Mouse (Mus musculus) Patski (cell line): ENCODE measurements around the gene Tspyl4. TPM values are rescaled to one million over a fixed set of nuclear protein-coding genes. Genes with fewer than 3 reads are reported as not detected.
"Not testable (repeated sequence)": the region's sequence is repeated elsewhere in the genome, so short reads cannot be mapped to it uniquely, and the experiment has no call there.

ENCODE experiments used
- ATAC-seq: fragments of 100-300 bp; one replicate; pipeline ENCODE4 v1.8.0; 2021
- CTCF ChIA-PET: fragments of 350-600 bp; sonication (Branson Sonifier 250); formaldehyde crosslinking; loops from one replicate; lab custom pipeline; 2022; ENCODE audit warnings: inconsistent platforms; lab: Charles Lee
- POLR2A ChIA-PET: fragments of 350-600 bp; sonication (Branson Sonifier 250); formaldehyde crosslinking; loops from one replicate; lab custom pipeline; 2022; ENCODE audit warnings: antibody characterized with exemption, inconsistent platforms; lab: Charles Lee
- DNase-seq: peaks from one replicate; pipeline ENCODE4 v3.0.0-alpha.2; 2011; ENCODE audit warnings: low read depth, low spot score
- H3K27me3 ChIP-seq: fragments of 371-371 bp; one replicate; pipeline ENCODE4 v1.5.1; 2021
- CTCF ChIP-seq: fragments of 100-300 bp; IDR thresholded peaks from one replicate; pipeline ENCODE4 v1.5.1; 2021
- in situ Hi-C: fragments of 300-500 bp; cut with MboI; formaldehyde crosslinking; loops from 3 replicates; pipeline ENCODE4 v1.11.1; 2018; ENCODE audit warnings: low pct_unique_long_range_greater_than_20kb, mixed read lengths
- polyA plus RNA-seq: library from polyadenylated mRNA; unstranded; gene quantifications from one replicate; pipeline ENCODE4 v1.2.3, GENCODE M21; 2021

Tspyl4 gene
- 11.5 TPM for polyA plus RNA-seq

DNA sequence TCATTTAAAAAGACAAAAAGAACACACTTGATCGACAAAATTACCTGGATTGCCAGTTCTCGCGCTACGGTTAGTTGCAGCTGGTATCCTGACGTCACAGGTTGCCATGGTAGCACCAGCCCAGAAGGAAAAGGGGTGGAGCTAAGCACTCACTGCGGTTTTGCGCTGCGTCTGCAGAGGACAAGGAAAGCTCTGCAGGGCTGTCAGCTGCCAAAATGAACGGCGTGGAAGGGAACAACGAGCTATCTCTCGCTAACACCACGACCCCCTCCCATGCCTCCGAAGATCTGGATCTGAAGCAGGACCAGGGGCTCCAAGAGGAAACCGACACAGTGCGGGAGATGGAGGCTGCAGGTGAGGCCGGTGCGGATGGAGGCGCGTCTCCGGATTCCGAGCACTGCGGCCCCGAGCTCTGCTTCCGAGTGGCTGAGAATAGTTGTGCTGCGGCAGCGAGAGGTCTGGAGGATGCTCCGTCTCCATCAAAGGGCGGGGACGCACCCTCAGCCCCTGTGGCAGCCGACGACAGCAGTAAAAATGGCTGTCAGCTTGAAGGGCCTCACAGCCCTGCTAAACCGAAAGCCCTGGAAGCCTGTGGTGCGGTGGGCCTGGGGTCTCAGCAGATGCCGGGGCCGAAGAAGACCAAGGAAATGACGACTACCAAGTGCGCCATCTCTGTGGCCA is at the start of gene Tspyl4:
Gene Tspyl4 (plus strand): TSS at position 144 of the 681 bp plus-strand sequence.
- in situ Hi-C loops, result no loop called here
- TF ChIP-seq CTCF, result no peak
- H3K27me3 ChIP-seq, result no peaks in the 10 kb centered on the region
- ChIA-PET POLR2A (interaction anchor here (1.4 kb wide), 1 partner anchor 10 kb away, joined by 6 read pairs; no protein-coding TSS in a partner anchor), CTCF (interaction anchor here (0.9 to 1.6 kb wide), 5 partner anchors 20 to 263 kb away, joined by 3 to 4 read pairs (median 3); no protein-coding TSS in a partner anchor)
- ATAC-seq (peak; percentile 94), DNase-seq (peak; percentile 79)

DNA sequence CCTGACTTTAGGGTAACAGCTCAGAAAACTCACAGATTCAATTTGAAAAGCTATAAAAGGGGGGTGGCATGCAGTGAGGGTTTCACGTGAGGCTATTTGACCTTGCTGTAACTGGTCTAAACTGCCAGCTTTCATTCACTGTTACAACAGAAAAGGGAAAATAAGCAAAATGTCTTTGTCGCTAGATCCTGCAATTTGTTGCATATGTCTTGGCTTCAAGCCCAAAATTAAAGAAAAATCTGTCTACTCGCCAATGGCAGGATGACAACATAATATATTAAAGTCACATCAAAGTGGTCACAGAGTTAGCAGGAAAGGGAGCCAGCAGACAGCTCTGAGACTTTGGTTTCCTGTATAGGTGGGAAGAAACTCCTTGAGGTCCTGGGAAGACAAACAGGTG is 49.5 kb upstream of the Tspyl4 start:
- no peak for ATAC-seq
- CTCF ChIA-PET, result interaction anchor here (1.5 kb wide), 1 partner anchor 9 kb away, joined by 4 read pairs; no protein-coding TSS in a partner anchor
- in situ Hi-C loops, result no loop called here
- peaks cover 6% of the 10 kb centered on the region for H3K27me3 ChIP-seq
- no peak for DNase-seq
- POLR2A ChIA-PET, result no interaction called here
- TF ChIP-seq CTCF, result no peak

DNA sequence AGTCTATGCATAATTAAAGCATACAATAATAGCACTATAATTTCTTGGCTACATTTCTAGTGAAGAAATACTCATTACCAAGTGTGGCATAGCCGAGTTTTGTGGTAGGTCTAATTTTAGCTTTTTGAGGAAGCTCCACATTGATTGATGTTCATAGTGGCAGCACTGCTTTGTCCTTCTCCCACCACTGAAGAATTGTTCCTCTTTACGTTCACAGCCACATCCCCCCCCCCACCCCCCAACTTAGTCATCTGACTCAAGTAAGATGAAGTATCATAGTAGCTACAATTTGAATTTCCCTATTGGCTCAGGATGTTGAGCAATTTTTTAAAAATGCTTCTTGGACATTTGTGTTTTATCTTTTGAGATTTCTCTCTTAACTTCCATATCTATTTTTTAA is 47.6 kb upstream of the Tspyl4 start:
- POLR2A ChIA-PET, result no interaction called here
- TF ChIP-seq CTCF, result no peak
- peaks cover 6% of the 10 kb centered on the region for H3K27me3 ChIP-seq
- DNase-seq (no peak), ATAC-seq (no peak)
- in situ Hi-C loops, result no loop called here
- CTCF ChIA-PET, result interaction anchor here (1.1 kb wide), 1 partner anchor 17 kb away, joined by 3 read pairs; no protein-coding TSS in a partner anchor

DNA sequence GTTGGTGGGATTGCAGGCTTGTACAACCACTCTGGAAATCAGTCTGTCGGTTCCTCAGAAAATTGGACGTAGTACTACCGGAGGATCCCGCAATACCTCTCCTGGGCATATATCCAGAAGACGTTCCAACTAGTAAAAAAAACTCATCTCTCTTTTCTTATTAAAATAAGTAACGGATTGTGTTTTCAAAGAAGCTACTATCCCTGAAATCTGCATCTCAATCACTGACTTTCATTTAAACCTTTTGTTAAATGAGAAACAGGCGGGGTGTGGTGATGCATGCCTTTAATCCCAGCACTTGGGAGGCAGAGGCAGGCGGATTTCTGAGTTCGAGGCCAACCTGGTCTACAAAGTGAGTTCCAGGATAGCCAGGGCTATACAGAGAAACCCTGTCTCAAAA is 44.4 kb upstream of the Tspyl4 start:
- CTCF ChIA-PET, DNase-seq, in situ Hi-C loops: not testable (repeated sequence)

DNA sequence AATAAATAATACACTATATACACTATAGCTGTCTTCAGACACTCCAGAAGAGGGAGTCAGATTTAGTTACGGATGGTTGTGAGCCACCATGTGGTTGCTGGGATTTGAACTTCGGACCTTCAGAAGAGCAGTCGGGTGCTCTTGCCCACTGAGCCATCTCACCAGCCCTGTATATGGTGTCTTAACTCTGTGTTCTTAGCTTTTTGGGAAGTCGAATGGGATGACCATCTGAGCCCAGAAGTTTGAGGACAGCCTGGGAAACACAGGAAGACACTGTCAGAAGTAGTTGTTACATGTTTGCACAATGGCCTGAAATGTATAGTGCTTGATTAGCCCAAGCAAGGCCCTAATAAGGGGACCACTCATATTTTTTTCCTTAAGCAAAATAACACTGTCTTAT is 32.1 kb upstream of the Tspyl4 start:
- DNase-seq (no peak), ATAC-seq (no peak)
- ChIA-PET POLR2A (no interaction called here), CTCF (no interaction called here)
- TF ChIP-seq CTCF, result no peak
- H3K27me3 ChIP-seq, result peaks cover under 1% of the 10 kb centered on the region
- in situ Hi-C loops, result no loop called here

More for the DNA sequence above, 44.4 kb upstream of the Tspyl4 start:
- ATAC-seq, H3K27me3 ChIP-seq, POLR2A ChIA-PET: not testable (repeated sequence)

DNA sequence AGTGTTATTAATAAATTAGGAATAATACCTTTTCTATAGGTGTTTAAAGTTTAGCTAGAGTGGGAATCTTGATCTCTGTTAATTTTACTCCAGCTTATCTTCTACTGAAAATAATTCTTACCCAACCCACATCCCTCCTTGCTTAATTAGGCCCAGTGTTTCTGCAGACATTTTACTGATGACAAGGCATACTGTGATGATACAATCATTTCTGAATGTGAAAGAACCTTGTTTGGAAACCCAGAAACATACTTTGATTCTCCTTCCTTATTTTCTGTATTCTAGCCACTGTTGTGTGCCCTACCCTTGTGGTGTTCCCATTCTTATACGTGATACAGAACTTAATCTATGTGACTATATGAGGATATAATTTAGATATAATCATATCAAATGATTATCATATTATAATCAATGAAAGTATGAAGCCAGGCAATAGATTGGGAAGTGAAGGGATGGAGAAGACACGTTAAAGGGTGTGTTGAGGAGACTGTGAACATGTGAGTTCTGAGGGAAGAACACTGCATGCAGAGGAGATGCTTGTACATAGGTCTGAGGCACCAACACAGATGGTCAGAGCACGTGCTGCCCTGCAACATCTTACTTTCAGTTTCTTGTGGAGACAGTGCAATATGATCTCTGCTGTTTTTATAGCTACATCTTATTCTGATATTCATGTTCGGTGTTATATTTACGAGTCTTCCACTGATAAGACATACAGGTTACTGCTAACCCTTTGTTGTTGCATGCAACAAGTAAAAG is 29.8 kb upstream of the Tspyl4 start:
- ATAC-seq (no peak), DNase-seq (no peak)
- peaks cover 7% of the 10 kb centered on the region for H3K27me3 ChIP-seq
- in situ Hi-C loops, result no loop called here
- ChIA-PET CTCF (interaction anchor here (1.3 kb wide), 1 partner anchor 13 kb away, joined by 3 read pairs; no protein-coding TSS in a partner anchor), POLR2A (no interaction called here)
- TF ChIP-seq CTCF, result no peak

DNA sequence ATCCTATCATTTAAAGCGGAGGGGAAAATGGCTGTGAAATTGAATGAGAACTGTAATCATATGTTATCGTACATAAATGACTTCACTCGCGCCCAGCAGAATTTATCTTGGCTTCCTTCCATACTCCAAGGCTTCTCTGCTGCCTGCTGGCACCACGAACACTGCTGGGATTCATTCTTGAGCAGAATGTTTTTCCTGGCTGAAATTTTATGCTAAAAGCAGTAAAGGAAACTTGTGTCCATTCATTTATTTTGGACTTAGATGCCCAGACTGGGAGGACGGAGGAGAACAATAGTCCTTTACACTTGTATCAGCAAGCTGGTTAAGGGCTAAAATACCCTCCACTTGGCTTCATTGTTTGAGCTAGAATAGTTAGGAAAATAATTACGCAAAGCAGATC is 25.6 kb upstream of the Tspyl4 start:
- ATAC-seq (no peak), DNase-seq (no peak)
- POLR2A ChIA-PET, result no interaction called here

DNA sequence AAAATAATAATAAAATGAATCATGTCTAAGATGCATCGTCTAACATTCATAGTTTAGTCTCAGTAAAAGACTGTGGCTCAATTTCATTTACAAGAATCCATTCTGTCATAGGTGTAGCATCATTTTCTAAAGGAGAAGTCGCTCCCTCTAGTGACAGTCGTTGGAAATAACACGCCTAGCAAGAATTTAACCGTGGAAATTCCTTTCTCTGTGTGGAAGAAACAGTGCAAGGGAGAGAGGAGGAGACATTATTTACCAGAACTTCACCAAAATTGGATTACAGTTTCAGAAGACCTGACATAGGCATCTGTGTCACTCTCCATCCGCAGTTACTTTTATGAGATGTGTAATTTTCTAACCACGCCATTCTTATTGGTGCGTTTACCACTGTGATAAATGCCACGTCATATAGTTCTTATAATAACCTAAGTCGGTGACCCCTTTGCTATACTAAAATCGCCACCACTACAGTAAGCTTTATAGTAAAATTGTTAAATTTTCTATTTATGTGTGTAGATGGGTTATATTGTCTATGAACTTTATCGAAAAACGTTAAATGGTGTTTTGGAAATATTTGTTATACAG is 16.6 kb upstream of the Tspyl4 start:
- ChIA-PET POLR2A (no interaction called here), CTCF (interaction anchor here (0.8 to 1.9 kb wide), 4 partner anchors 12 to 294 kb away, joined by 3 to 5 read pairs (median 3); partner anchors contain the start of gene Trappc3l)
- peaks cover 25% of the 10 kb centered on the region for H3K27me3 ChIP-seq
- in situ Hi-C loops, result no loop called here
- TF ChIP-seq CTCF, result peak; percentile 63
- DNase-seq, result peak; percentile 37
- ATAC-seq, result peak; percentile 44

More for the DNA sequence above, 25.6 kb upstream of the Tspyl4 start:
- TF ChIP-seq CTCF, result no peak
- CTCF ChIA-PET, result no interaction called here
- in situ Hi-C loops, result loop anchor here (10.0 kb wide), 1 partner anchor 127 kb away; no protein-coding TSS in a partner anchor
- peaks cover 20% of the 10 kb centered on the region for H3K27me3 ChIP-seq

DNA sequence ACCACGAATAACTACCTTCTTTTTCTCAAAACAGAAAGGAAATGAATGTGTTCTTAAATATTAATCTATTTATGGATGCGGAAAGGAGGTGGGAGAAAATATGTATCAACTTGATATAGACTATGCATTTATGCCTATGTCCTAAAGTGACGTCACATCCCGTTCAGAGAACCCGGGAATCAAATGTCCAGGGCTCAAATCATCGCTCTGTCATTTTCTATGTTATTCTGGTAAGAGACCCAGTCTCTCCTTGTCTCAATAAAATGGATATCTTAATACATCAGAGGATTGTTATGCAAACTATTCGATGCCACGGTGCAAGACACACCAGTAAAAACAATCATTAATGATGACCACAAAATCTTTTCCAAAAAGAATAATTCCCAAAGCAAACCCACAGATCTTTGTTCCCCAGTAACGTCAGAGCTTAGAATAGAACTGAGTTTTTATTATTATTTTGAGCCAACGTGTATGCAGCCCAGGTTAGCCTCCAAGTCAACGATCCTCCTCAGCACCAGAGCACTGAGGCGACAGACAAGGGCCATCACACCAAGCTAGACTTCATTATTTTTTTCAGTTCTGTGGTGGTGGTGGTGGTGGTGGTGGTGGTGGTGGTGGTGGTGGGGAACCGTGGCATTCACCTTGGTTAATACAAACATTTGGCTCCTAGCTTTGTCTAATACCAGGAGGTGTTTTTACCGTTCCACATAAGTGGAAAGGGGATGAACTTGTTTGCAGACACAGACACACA is 15.9 kb upstream of the Tspyl4 start:
- ChIA-PET CTCF (interaction anchor here (0.7 to 1.9 kb wide), 5 partner anchors 13 to 295 kb away, joined by 3 to 5 read pairs (median 3); no protein-coding TSS in a partner anchor), POLR2A (interaction anchor here (0.8 to 1.1 kb wide), 2 partner anchors 73 to 98 kb away, joined by 3 read pairs; no protein-coding TSS in a partner anchor)
- no peak for TF ChIP-seq CTCF
- DNase-seq (no peak), ATAC-seq (no peak)
- H3K27me3 ChIP-seq, result peaks cover 19% of the 10 kb centered on the region
- in situ Hi-C loops, result no loop called here
